Comparison of ENCODE assay signal across 7 mouse cellular contexts in the genomic region with DNA sequence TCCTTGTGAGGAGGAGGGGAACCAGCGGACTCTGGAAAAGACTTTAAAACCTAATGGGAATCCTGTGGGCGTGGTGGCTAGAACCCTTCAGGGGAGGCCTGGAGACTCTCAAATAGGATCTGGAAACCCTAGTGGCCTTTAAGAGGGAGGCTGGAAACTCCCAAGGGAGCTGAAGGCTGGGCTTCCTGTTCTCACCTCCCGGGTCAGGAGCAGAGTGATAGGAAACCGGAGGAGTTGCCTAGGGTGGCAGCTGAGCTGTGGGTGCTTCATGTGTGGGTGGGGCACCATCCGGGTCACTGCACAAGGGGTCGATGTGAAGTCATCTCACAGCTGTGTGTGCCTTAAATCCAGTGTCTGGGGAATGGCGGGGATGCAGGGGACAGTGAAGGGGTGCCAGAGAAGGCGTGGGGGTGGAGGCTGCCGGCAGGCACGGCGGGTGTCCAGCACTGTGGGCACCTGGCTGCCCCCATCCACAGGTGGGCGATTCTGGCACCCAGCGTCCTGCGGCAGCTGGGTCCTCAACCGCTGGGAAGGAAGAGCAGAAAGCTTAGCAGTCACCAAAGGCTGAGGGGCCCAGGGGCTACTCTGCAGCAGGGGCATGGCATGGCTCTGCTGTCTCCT. TPM values are rescaled to one million over a fixed set of nuclear protein-coding genes. Genes with fewer than 3 reads are reported as not detected.
DNase-seq lines count a peak whose midpoint lies in the region; ATAC-seq and TF ChIP-seq lines count a peak whose summit lies in the region.

No protein-coding gene starts in this region.

- ATAC-seq in activated CD4-positive, CD25-positive, alpha-beta regulatory T cell, adult 4 months = no peak

- H3K4me1 ChIP-seq in CH12.LX (ENCODE audit: control insufficient read depth in 1 of 2, insufficient read depth in 2 of 2) = peaks cover 0 to 21% of the 10 kb centered on the region in 2 experiments; a peak in 2 of 4 replicates
- H3K4me1 ChIP-seq in heart, embryonic 10.5 days = peaks cover 55% of the 10 kb centered on the region

- no peak overlapping the region for H3K4me2 ChIP-seq in CH12.LX (ENCODE audit: insufficient read depth, low read depth, poor library complexity, severe bottlenecking)

- no peak overlapping the region for H3K4me3 ChIP-seq in CH12.LX (replicated peaks in 1 of 3; ENCODE audit: low read depth in 2 of 3, low read length in 2 of 3, poor library complexity in 1 of 3)
- H3K4me3 ChIP-seq in heart, embryonic 10.5 days = peak overlapping the region; percentile 32
- H3K4me3 ChIP-seq in layer of hippocampus, adult 2 months = no peak overlapping the region

- DNase-seq in 3134 (ENCODE audit: extremely low read depth, insufficient read length, low spot score) (peak; percentile 41), CH12.LX (ENCODE audit: extremely low read depth) (no peak)
- no peak for DNase-seq in heart, embryonic 10.5 days (ENCODE audit: low spot score)
- DNase-seq in kidney, postnatal 25 days = peak; percentile 72 to 87
- DNase-seq in layer of hippocampus, adult 2 months (ENCODE audit: low spot score in 2 of 2) = no peak
- no peak for DNase-seq in urinary bladder, postnatal 10 days (ENCODE audit: low spot score)

- no peak for TF ChIP-seq CTCF in CH12.LX (conservative IDR thresholded peaks at IDR 0.05 in 1 of 2, IDR thresholded peaks at IDR 0.05 in 1 of 2; ENCODE audit: low read depth in 2 of 2, low read length in 2 of 2)
- no peak for TF ChIP-seq CTCF in layer of hippocampus, adult 2 months (conservative IDR thresholded peaks at IDR 0.05)

- no peaks in the 10 kb centered on the region for H3K79me2 ChIP-seq in CH12.LX (replicated peaks; ENCODE audit: control insufficient read depth, extremely low read depth, insufficient read depth, poor library complexity, severe bottlenecking)

- in situ Hi-C loops in CH12.LX (cut with MboI; ENCODE audit: low pct_ligation_motif_present, low pct_unique_long_range_greater_than_20kb, low sequenced_read_pairs) = no loop called here

- H3K36me3 ChIP-seq in CH12.LX (replicated peaks in 1 of 2; ENCODE audit: control insufficient read depth in 1 of 2, insufficient read depth in 1 of 2, low read length in 1 of 2) = peaks cover 4 to 49% of the 10 kb centered on the region in 2 experiments
- H3K36me3 ChIP-seq in heart, embryonic 10.5 days = peaks cover 14% of the 10 kb centered on the region

- dilution Hi-C loops in CH12.LX (cut with MboI; ENCODE audit: extremely low pct_ligation_motif_present, extremely low pct_unique_long_range_greater_than_20kb, low sequenced_read_pairs) = no loop called here

- no peaks in the 10 kb centered on the region for H3K27me3 ChIP-seq in CH12.LX (replicated peaks)
- H3K27me3 ChIP-seq in heart, embryonic 10.5 days (ENCODE audit: insufficient read depth, poor library complexity, severe bottlenecking) = no peaks in the 10 kb centered on the region

- TF ChIP-seq RAD21 in CH12.LX (IDR thresholded peaks at IDR 0.05; ENCODE audit: low read depth, low read length) = no peak

- WGBS in heart, embryonic 10.5 days = 14% methylated on average over 15 of the region's 15 CpGs

- no peak overlapping the region for H3K9ac ChIP-seq in CH12.LX (ENCODE audit: insufficient read depth, low read depth)

- TF ChIP-seq POLR2A in CH12.LX (IDR thresholded peaks at IDR 0.05; ENCODE audit: low read depth, low read length) = no peak

- no peaks in the 10 kb centered on the region for H3K9me3 ChIP-seq in CH12.LX (replicated peaks; ENCODE audit: low read length)
- no peaks in the 10 kb centered on the region for H3K9me3 ChIP-seq in heart, embryonic 10.5 days

- TF ChIP-seq EP300 in CH12.LX (IDR thresholded peaks at IDR 0.05; ENCODE audit: low read length) = no peak

- H3K27ac ChIP-seq in CH12.LX (ENCODE audit: insufficient read depth, low read depth) = no peak overlapping the region
- peak overlapping the region; percentile 79 for H3K27ac ChIP-seq in heart, embryonic 10.5 days
- no peak overlapping the region for H3K27ac ChIP-seq in layer of hippocampus, adult 2 months

TF ChIP-seq in CH12.LX, 34 proteins besides CTCF, POLR2A, EP300 and RAD21:
- TF ChIP-seq USF2 (conservative IDR thresholded peaks at IDR 0.05; ENCODE audit: low read depth, low read length) (no peak), POLR2AphosphoS2 (IDR thresholded peaks at IDR 0.05; ENCODE audit: low read depth, low read length) (0 out of 2 replicates have a peak, but pooled peaks have one; percentile 47)

RNA-seq across cellular contexts. Expression of a gene that starts 10.1 kb away (rescaled TPM):
- total RNA-seq in CH12.LX (2012; rRNA removed) = 26.7 and 29.0 TPM in 2 replicates
- total RNA-seq in CH12.LX (2014; rRNA removed) = 19.5 and 20.7 TPM in 2 replicates
- 17.4 and 21.6 TPM in 2 replicates for polyA plus RNA-seq in CH12.LX (2012; ENCODE audit: insufficient read length, low read depth)
- polyA plus RNA-seq in heart, embryonic 10.5 days (2016; fragmentation: Nextera tagmentation; extraction: Ambion mirVana) = 13.2 and 14.7 TPM in 2 replicates
- 10 to 100 TPM; 28.7 to 32.1 TPM for total RNA-seq in layer of hippocampus, adult 2 months (2021)
- 1 to 10 TPM; 3.9 to 5.1 TPM for polyA plus RNA-seq in activated CD4-positive, CD25-positive, alpha-beta regulatory T cell, adult 4 months (2017; shearing (Covaris generic))

RNA-seq across cellular contexts. Expression of a gene that starts 12.2 kb away (rescaled TPM):
- total RNA-seq in CH12.LX (2012; rRNA removed) = 5.5 and 6.7 TPM in 2 replicates
- 1.8 and 1.9 TPM in 2 replicates for total RNA-seq in CH12.LX (2014; rRNA removed)
- polyA plus RNA-seq in CH12.LX (2012; ENCODE audit: insufficient read length, low read depth) = 1.8 and 2.1 TPM in 2 replicates
- 0.73 and 2.7 TPM in 2 replicates for polyA plus RNA-seq in heart, embryonic 10.5 days (2016; fragmentation: Nextera tagmentation; extraction: Ambion mirVana)
- total RNA-seq in layer of hippocampus, adult 2 months (2021) = 10 to 100 TPM; 52.9 to 55.3 TPM
- under 1 TPM in 1 of 2 experiments, not detected in 1; 0.24 TPM for polyA plus RNA-seq in activated CD4-positive, CD25-positive, alpha-beta regulatory T cell, adult 4 months (2017; shearing (Covaris generic))

RNA-seq across cellular contexts. Expression of a gene that starts 13.6 kb away (rescaled TPM):
- total RNA-seq in CH12.LX (2012; rRNA removed) (0.04 TPM in 1 of 2 replicates, not detected in the other), CH12.LX (2014; rRNA removed) (not detected in 2 replicates)
- polyA plus RNA-seq in CH12.LX (2012; ENCODE audit: insufficient read length, low read depth) = 0.27 and 0.37 TPM in 2 replicates
- polyA plus RNA-seq in heart, embryonic 10.5 days (2016; fragmentation: Nextera tagmentation; extraction: Ambion mirVana) = 174 and 198 TPM in 2 replicates
- total RNA-seq in layer of hippocampus, adult 2 months (2021) = 1 to 10 TPM; 7.3 to 7.7 TPM
- polyA plus RNA-seq in activated CD4-positive, CD25-positive, alpha-beta regulatory T cell, adult 4 months (2017; shearing (Covaris generic)) = not detected

RNA-seq across cellular contexts. Expression of a gene that starts 27.5 kb away (rescaled TPM):
- total RNA-seq in CH12.LX (2012; rRNA removed) (not detected in 2 replicates), CH12.LX (2014; rRNA removed) (not detected in 2 replicates)
- polyA plus RNA-seq in CH12.LX (2012; ENCODE audit: insufficient read length, low read depth) = not detected in 2 replicates
- 0.99 and 1.3 TPM in 2 replicates for polyA plus RNA-seq in heart, embryonic 10.5 days (2016; fragmentation: Nextera tagmentation; extraction: Ambion mirVana)
- total RNA-seq in layer of hippocampus, adult 2 months (2021) = not detected
- not detected for polyA plus RNA-seq in activated CD4-positive, CD25-positive, alpha-beta regulatory T cell, adult 4 months (2017; shearing (Covaris generic))

RNA-seq across cellular contexts. Expression of a gene that starts 29.0 kb away (rescaled TPM):
- total RNA-seq in CH12.LX (2012; rRNA removed) = 59.3 and 62.8 TPM in 2 replicates
- total RNA-seq in CH12.LX (2014; rRNA removed) = 49.8 and 57.4 TPM in 2 replicates
- polyA plus RNA-seq in CH12.LX (2012; ENCODE audit: insufficient read length, low read depth) = 65.8 and 78.1 TPM in 2 replicates
- polyA plus RNA-seq in heart, embryonic 10.5 days (2016; fragmentation: Nextera tagmentation; extraction: Ambion mirVana) = 107 and 128 TPM in 2 replicates
- total RNA-seq in layer of hippocampus, adult 2 months (2021) = 10 to 100 TPM; 83.2 to 89.7 TPM
- polyA plus RNA-seq in activated CD4-positive, CD25-positive, alpha-beta regulatory T cell, adult 4 months (2017; shearing (Covaris generic)) = 10 to 100 TPM; 26.8 to 30.6 TPM

Comparison
In these comparisons a context has a peak if more than half of its experiments do, and no peak if none do; other contexts are left out.
1. DNase-seq: peak in 3134 (single experiment) and kidney, postnatal 25 days (2 of 2); none in CH12.LX (single experiment), heart, embryonic 10.5 days (single experiment), layer of hippocampus, adult 2 months (0 of 2) and urinary bladder, postnatal 10 days (single experiment).
2. RNA of a gene that starts 13.6 kb away (polyA plus RNA-seq): 174 to 198 TPM in heart, embryonic 10.5 days; 0.27 to 0.37 TPM in CH12.LX and not detected in activated CD4-positive, CD25-positive, alpha-beta regulatory T cell, adult 4 months; every median in the first group is over 100 times any median in the second.